Mouse (Mus musculus): ENCODE results near the gene Ccnjl.

DNA sequence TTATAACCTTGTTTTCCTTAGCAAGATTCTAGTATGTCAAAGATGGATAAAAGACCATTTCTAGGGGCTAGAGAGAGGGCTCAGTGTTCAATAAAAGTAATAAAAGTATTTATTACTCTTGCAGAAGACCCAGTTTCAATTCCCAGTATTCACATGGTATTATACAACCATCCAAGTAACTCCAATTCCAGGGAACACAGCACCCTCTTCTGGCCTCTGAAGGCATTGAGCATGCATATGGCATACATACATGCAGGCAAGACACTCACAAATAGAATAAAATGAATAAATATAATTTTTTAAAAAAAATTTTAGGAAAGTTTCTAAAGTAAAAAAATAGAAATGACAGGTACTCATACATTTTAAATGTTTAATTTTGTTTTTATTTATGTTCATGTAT is 10.5 kb upstream of the Ccnjl start:
- TF ChIP-seq POLR2A (IDR thresholded peaks at IDR 0.05; ENCODE audit: borderline replicate concordance, extremely low read depth, insufficient read depth, insufficient read length, poor library complexity, severe bottlenecking) = no peak
- peak; percentile 2; the same call in 1 of the 2 replicates for TF ChIP-seq CTCF (IDR thresholded peaks at IDR 0.05; ENCODE audit: borderline replicate concordance, extremely low read depth, insufficient read depth, insufficient read length)

All from brain, embryonic 14.5 days (tissue).